Mouse (Mus musculus): ENCODE measurements around the gene 2210418O10Rik.
"Not testable (repeated sequence)": the region's sequence is repeated elsewhere in the genome, so short reads cannot be mapped to it uniquely, and the experiment has no call there.

The 2210418O10Rik gene

GRCm38 (mm10) chr2:176226269-176226668 is at the start of gene 2210418O10Rik:
Gene 2210418O10Rik, plus strand, starts transcription at chr2:176226569.
- not testable (repeated sequence) for DNase-seq (ENCODE audit: low read depth, low spot score)

GRCm38 (mm10) chr2:176248519-176248918 is 22.1 kb downstream of the 2210418O10Rik start:
- DNase-seq (ENCODE audit: low read depth, low spot score) = not testable (repeated sequence)
